In genomic region chr6:31587655-31588054, GRCm38 (mm10) we compare ENCODE assay signal across 15 mouse cellular contexts. TPM values are rescaled to one million over a fixed set of nuclear protein-coding genes. Genes with fewer than 3 reads are reported as not detected.
DNase-seq lines count a peak whose midpoint lies in the region; ATAC-seq lines count a peak whose summit lies in the region.
"Had no signal": no experiment of that assay in that cellular context is flagged by ENCODE, and none has a peak within 500 bp of the region (broad histone marks: within the 10 kb centered on the region; RNA-seq: fewer than 3 reads in every experiment).

No protein-coding gene starts in this region.

- no peak overlapping the region for H3K27ac ChIP-seq in heart, embryonic 13.5 days (replicated peaks)
- peak overlapping the region; percentile 24; the same call in 1 of the 2 replicates for H3K27ac ChIP-seq in embryonic facial prominence, embryonic 10.5 days (replicated peaks)
- H3K27ac ChIP-seq in liver, embryonic 13.5 days: peak overlapping the region; percentile 92
- H3K27ac ChIP-seq: limb, embryonic 13.5 days; neural tube, embryonic 13.5 days had no signal

- no peaks in the 10 kb centered on the region for H3K9me3 ChIP-seq in heart, embryonic 13.5 days
- H3K9me3 ChIP-seq in embryonic facial prominence, embryonic 10.5 days: no peaks in the 10 kb centered on the region
- H3K9me3 ChIP-seq in liver, embryonic 13.5 days (replicated peaks): no peaks in the 10 kb centered on the region
- H3K9me3 ChIP-seq: limb, embryonic 13.5 days; neural tube, embryonic 13.5 days had no signal

- no peak for DNase-seq in heart, postnatal 25 days (ENCODE audit: low spot score)
- DNase-seq in embryonic facial prominence, embryonic 10.5 days (ENCODE audit: low spot score): no peak
- DNase-seq in liver, embryonic 13.5 days: peak; percentile 80
- peak; percentile 75 for DNase-seq in lung, postnatal 36 days
- DNase-seq in gastrocnemius, adult 8-10 months (ENCODE audit: low spot score in 2 of 2): no peak
- DNase-seq in ovary, postnatal 36 days (ENCODE audit: low spot score): no peak
- DNase-seq: cerebellum, adult 9-10 months; heart, postnatal 4 days; kidney, adult 18-20 months; layer of hippocampus, adult 9-11 months; midbrain, embryonic 14.5 days; thymus, postnatal 25 days had no signal

- H3K4me2 ChIP-seq in heart, embryonic 13.5 days: no peak overlapping the region
- peak overlapping the region; percentile 52 for H3K4me2 ChIP-seq in liver, embryonic 13.5 days
- H3K4me2 ChIP-seq: limb, embryonic 13.5 days; neural tube, embryonic 13.5 days had no signal

- intact Hi-C loops in heart, postnatal 25 days (cut with DNase I): no loop called here

- H3K4me3 ChIP-seq in heart, embryonic 13.5 days: no peak overlapping the region
- no peak overlapping the region for H3K4me3 ChIP-seq in embryonic facial prominence, embryonic 10.5 days
- H3K4me3 ChIP-seq in liver, embryonic 13.5 days (replicated peaks): peak overlapping the region; percentile 2; the same call in 1 of the 2 replicates
- H3K4me3 ChIP-seq: limb, embryonic 13.5 days; neural tube, embryonic 13.5 days had no signal

- no peaks in the 10 kb centered on the region for H3K36me3 ChIP-seq in heart, embryonic 13.5 days
- H3K36me3 ChIP-seq in embryonic facial prominence, embryonic 10.5 days (replicated peaks): no peaks in the 10 kb centered on the region
- H3K36me3 ChIP-seq in liver, embryonic 13.5 days: no peaks in the 10 kb centered on the region
- H3K36me3 ChIP-seq: limb, embryonic 13.5 days; neural tube, embryonic 13.5 days had no signal

- ATAC-seq in heart, embryonic 13.5 days (ENCODE audit: extremely low read depth, insufficient number of reproducible peaks, low FRiP score, low TSS enrichment): no peak
- peak; percentile 87 for ATAC-seq in liver, embryonic 13.5 days (ENCODE audit: low read depth)

- H3K27me3 ChIP-seq in heart, embryonic 13.5 days (replicated peaks): no peaks in the 10 kb centered on the region
- H3K27me3 ChIP-seq in embryonic facial prominence, embryonic 10.5 days (replicated peaks; ENCODE audit: low read depth, poor library complexity, severe bottlenecking): no peaks in the 10 kb centered on the region
- no peaks in the 10 kb centered on the region for H3K27me3 ChIP-seq in liver, embryonic 13.5 days
- H3K27me3 ChIP-seq: limb, embryonic 13.5 days; neural tube, embryonic 13.5 days had no signal

- 29% methylated on average over 4 of the region's 4 CpGs for WGBS in heart, embryonic 13.5 days
- WGBS in embryonic facial prominence, embryonic 10.5 days: 62% methylated on average over 4 of the region's 4 CpGs
- 19% methylated on average over 4 of the region's 4 CpGs for WGBS in liver, embryonic 13.5 days (ENCODE audit: insufficient replicate concordance)

- H3K4me1 ChIP-seq in heart, embryonic 13.5 days: peaks cover 46% of the 10 kb centered on the region
- peaks cover 16% of the 10 kb centered on the region for H3K4me1 ChIP-seq in embryonic facial prominence, embryonic 10.5 days
- H3K4me1 ChIP-seq in liver, embryonic 13.5 days (replicated peaks): peaks cover 88% of the 10 kb centered on the region
- H3K4me1 ChIP-seq: neural tube, embryonic 13.5 days had no signal

- H3K9ac ChIP-seq in heart, embryonic 13.5 days: 0 out of 2 replicates have a peak overlapping the region, but pooled peaks have one; percentile 50
- peak overlapping the region; percentile 66 for H3K9ac ChIP-seq in liver, embryonic 13.5 days
- H3K9ac ChIP-seq: limb, embryonic 13.5 days; neural tube, embryonic 13.5 days had no signal

RNA-seq across cellular contexts. Expression of gene Podxl, which starts 23.9 kb away (rescaled TPM):
- polyA plus RNA-seq in heart, embryonic 13.5 days (2015; fragmentation: Nextera tagmentation; extraction: Ambion mirVana): 18.4 and 22.2 TPM in 2 replicates
- 10 to 100 TPM; 77.2 to 94.5 TPM for total RNA-seq in heart, postnatal 25 days (2021)
- polyA plus RNA-seq in embryonic facial prominence, embryonic 10.5 days (2016; fragmentation: Nextera tagmentation; extraction: Ambion mirVana): 16.6 and 18.0 TPM in 2 replicates
- 10.9 and 13.5 TPM in 2 replicates for polyA plus RNA-seq in liver, embryonic 13.5 days (2015; fragmentation: Nextera tagmentation; extraction: Ambion mirVana)
- total RNA-seq in gastrocnemius, adult 8-10 months (2022): 10 to 100 TPM; 16.1 to 22.2 (median 18.0) TPM

Comparison
In these comparisons a context has a peak if more than half of its experiments do, and no peak if none do; other contexts are left out.
1. DNase-seq: peak in liver, embryonic 13.5 days (single experiment) and lung, postnatal 36 days (single experiment); none in heart, postnatal 25 days (single experiment), embryonic facial prominence, embryonic 10.5 days (single experiment), gastrocnemius, adult 8-10 months (0 of 2) and ovary, postnatal 36 days (single experiment).